Mouse (Mus musculus) subcutaneous adipose tissue, adult 2 months (tissue): ENCODE data around the gene Cldn6. TPM values are rescaled to one million over a fixed set of nuclear protein-coding genes. Genes with fewer than 3 reads are reported as not detected.

Source experiments
- polyA plus RNA-seq: library from polyadenylated mRNA; depleted of rRNA; stranded (reverse); fragments of >200 nt; gene quantifications from 2 replicates; pipeline ENCODE4 v1.2.3, GENCODE M21; 2012; ENCODE audit warnings: low replicate concordance; rRNA removed

Cldn6 gene
- 1.6 TPM in 1 of 2 replicates, not detected in the other for polyA plus RNA-seq

DNA sequence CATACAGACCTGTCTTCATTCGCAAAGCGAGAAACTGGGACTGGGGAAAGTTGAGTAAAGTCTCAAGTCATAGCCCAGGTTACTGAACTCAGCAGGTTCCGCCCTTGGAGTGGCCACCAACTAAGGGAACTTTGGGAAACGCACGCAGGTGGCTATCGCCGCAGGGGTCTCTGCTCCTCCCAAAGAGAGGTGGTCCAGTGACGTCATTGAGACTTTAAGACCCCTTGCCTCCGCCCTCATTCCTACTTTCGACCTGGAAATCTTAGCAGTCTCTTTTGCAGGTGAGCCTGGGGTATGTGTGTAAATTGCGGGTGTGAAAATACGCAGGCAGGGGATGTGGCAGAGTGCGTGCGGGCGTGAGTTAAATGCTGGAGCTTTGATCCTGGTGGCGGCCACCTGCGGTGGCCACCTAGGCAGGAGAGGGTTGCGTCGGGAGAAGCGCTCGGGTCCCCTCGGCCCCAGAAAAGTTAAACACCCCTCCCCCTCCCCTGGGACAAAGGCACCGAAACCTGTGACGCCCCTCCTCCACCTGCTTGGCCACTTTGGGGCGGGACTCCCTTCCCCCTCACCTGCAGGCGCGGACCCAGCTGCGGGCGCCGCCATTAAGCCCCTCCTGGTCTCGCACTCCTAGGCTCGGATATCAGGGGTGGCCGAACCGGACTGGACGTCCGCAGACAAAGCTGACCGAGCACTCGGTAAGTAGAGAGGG is at the start of gene Cldn6:
TSS of gene Cldn6 (plus strand) at position 123 of the 709 bp plus-strand sequence.

DNA sequence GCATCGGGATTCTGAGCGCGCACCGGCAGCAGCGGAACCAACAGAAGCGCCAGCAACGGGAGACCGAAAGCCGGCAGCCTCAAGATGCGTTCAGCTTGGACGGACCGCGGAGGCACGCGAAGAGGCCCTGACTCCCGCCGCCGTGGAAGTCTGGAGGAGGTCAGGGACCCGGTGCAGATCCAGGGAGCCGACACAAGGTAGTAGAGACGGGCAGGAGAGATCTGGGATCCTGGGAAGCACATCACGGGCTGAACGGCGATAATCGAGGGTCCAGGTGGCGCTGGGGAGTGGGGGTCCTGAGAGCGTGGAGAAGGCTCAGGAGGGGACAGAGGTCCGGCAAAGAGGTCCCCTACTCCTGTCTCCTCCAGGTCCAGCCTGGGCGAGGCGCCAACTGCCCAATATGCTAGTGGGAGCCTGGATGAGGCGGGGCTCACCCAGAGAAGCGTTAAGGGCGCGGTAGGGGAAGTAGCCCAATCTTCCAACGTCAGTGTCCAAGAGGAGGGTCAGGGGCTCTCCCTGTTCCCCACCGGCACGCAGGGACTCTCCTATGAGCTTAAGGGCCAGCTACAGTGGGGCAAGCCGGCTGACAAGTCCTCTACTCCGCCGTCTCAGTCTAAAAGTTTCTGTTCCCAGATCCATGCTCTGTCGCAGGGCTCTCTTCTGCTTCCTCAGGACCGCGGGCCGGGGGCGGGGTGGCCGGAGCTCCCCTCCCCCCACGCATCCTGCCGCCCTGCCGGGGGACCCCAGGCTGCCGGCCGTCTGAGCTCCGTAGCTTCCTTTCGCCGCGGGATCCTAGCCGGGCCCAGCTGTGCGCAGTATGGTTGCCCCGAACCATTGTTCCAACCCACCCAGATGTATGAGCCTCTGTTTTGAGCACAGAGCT is 34.2 kb upstream of the Cldn6 start, which contains the start of gene Mmp25:
TSS of gene Mmp25 (minus strand) at position 665 of the 883 bp plus-strand sequence.

DNA sequence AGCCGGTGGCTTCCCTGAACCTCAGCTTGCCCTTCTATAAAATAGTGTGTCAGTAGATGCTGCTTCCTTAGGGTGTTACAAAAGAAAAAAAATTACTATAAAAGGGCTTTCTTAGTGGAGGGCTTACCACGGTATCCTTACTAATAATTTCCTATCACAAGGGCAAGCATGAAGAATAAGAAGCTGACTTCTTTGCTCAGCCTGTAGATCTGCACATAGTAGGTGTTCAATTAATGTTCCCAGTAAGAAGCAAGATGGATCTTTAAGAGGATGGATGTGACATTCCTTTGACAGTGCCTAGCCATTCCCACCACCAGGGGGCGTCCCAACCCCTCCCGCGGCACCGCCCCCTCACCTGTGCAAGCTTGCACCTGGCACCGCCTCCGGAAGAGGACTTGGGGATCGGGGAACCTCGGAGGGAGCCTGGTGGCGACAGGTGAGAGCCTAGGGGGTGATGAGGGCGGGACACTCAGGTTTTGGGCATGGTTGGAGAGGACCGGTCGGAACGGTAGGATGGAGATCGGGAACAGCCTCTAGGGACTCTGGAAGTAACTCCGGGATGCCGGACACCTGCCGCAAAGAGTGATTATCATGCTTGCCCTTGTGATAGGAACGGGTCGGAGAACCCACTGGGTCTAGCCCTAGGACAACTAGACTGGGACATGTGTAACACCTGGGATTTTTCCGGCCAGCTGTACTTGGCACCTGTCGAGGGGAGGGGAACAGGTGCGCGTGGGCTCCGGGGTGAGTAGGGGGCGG is 18.8 kb upstream of the Cldn6 start, which contains the start of gene Bicdl2:
TSS of gene Bicdl2 (plus strand) at position 390 of the 759 bp plus-strand sequence.

DNA sequence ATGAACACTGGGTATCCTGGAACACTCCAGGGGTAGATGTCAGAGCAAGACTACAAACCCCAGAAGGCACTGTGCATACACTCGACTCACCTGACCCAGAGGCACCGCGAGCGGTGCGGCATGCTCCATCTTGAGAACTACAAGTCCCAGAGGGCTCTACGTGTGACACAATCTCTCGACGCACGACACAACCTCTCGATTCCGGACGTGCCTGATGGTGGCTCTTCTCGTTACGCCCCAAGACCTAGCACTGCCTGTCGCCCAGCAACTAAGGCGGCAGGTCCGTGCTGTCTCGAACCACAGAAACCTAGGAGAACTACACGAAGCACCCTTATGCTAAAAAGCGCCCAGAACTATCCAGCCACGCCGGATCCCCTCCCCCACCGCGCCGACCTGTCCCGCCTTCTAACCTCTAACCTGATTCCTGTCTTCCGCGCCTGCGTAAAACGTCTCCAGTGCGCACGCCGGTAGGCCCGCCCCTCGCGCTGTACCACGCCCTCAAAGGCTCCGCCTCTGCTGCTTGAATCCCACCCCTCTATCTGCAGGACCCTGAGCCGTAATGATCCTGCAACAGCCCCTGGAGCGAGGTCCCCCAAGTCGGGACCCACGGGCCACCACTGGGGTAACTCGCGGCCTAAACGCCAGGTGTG is 5.5 kb upstream of the Cldn6 start, which contains the start of the genes Hcfc1r1 and Thoc6:
TSS of gene Hcfc1r1 (plus strand) at position 173 of the 650 bp plus-strand sequence.
TSS of gene Thoc6 (minus strand) at position 459 of the 650 bp plus-strand sequence.

DNA sequence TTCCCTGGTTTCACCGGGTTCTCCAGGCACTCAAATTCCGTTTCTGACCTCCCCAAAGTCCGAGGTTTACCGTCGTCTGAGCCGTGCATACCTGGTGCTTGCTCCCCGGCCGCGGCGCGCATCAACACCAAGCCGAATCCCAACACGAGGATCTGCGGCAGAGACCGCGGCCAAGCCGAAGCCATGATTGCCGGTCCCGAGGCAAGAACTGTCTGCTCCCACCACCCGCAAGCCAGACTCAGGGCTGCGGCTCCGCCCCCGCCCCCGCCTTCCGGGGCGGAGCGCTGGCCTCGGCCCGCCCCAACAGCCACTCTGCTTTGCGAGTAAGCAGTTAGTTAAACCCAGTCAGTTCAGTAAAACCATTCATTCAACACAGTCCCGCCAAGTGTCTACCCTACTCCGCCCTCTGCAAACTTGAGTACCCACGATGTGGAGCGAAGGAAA is 1.8 kb upstream of the Cldn6 start, which contains the start of gene Tnfrsf12a:
TSS of gene Tnfrsf12a (minus strand) at position 233 of the 444 bp plus-strand sequence.

DNA sequence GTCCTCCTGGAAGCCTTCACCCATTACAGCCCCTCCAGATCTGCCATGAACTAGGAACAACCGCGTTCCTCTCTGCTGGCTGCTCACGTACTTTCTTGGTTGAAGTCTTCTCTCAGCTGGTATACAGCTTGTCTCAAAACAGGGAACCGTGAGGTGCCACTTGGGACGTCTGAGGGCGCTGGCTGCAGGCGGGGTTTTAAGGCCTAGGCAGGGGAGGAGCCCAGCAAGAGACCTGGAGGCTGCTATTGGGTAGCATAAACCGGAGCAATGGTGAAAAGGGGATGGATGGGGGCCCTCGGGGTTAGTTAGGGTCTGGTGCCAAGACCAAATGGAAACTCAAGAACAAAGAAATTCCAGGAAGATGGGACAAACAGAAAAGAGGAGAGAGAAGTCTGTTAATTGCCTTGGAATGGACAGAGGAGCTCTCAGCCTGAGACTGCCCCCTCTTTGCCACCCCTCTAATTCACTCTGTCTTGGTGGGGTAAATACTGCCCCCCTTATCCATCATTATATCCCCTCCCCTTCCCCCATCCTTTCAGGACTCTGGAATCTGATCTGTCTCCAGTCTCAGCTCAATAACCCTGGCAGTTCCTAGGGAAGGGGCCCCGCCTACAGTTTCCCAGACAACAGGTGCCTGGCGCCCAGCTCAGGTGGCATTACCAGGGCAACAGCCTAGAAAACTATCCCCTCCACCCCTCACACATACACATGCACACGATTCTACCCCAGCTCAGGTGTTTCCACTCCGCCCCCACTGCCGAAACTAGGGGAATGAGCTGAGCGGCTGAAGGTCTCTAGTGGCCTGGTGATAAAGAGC is 5.0 kb downstream of the Cldn6 start, which contains the start of gene Cldn9:
TSS of gene Cldn9 (minus strand) at position 171 of the 817 bp plus-strand sequence.

DNA sequence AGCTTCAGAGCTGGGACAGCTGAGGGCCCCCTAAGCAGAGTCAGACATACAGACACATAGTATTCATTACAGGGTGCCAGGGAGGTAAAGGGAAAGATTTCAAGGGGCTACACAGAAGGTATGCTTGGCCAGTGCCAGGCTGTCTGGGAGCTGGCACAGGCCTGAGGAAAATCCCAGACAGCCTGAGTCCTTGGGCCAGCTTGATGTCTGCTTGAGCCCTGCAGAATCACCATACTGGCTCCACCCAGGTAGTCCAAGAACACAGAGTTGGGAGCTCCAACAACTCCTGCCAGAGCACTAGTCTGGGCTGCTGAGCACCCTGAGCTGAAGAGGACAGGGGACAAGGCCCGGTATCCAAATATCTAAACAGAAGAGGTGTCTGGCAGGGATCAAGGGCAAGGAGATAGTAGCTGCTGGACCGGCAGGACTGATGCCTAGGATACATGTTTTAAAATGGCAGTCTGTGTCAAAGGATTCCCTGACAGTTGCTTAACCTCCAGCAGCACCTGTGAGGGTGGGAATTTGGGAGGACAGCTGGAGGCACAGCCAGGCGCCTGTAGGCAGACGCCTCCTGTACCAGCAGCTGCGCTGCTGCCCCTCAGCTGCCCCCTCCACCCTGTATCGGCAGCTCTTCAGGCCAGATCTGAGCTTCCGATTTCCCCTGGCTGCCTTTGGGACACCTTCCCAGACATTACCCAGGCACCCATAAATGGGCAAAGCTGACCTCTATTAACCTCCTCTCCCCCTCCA is 43.5 kb downstream of the Cldn6 start, which contains the start of gene 1520401A03Rik:
TSS of gene 1520401A03Rik (minus strand) at position 408 of the 750 bp plus-strand sequence.

DNA sequence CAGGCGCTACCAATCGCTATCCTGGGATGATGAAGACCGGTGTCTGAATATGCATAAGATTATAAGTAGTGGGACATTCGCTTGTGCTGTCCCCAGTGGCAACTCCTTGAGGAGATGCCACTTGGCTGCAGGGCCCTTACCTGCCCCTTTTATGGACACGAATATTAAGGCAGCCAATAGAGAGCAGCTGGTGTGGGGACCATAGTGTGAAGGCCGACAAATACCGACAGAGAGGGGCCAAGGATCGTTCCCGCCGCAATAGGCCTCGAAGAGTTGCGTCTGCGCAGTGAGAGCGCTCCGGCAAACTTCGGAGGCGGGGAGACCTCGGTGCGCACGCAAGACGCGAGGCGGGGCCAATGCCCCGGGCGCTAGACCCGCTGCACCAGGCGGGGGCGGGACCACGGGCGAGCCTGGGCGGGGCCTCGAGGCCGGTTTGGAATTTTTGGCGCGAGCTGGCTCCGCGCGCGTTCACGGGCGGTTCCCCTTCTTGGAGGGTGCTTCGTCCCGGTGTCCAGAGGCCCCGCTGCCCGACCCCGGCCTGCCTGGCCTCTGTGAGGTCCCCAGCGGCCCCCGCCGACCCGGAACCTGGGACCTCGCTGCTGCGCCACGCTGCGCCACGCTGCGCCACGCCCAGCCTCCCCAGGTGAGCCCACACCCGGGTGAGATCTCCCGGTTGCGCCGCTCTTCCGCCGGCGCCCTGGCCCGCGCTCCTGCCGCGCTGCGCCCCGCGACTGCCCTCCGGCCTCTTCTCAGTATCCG is 47.1 kb downstream of the Cldn6 start, which contains the start of gene Pkmyt1:
TSS of gene Pkmyt1 (plus strand) at position 338 of the 759 bp plus-strand sequence.

Other genes with a start within 250 kb of the Cldn6 start
- not detected in 2 replicates for gene Vmn2r117, start 199.6 kb upstream of the Cldn6 start, polyA plus RNA-seq
- gene Zfp213, start 115.0 kb upstream of the Cldn6 start, polyA plus RNA-seq: 9.9 and 21.8 TPM in 2 replicates
- 7.4 and 18.3 TPM in 2 replicates for gene Zfp13, start 79.8 kb upstream of the Cldn6 start, polyA plus RNA-seq
- gene Zscan10, start 78.4 kb upstream of the Cldn6 start, polyA plus RNA-seq: 0.05 and 0.09 TPM in 2 replicates
- gene Mmp25, start 34.0 kb upstream of the Cldn6 start, polyA plus RNA-seq: 0.37 and 1.3 TPM in 2 replicates
- gene Bicdl2, start 18.7 kb upstream of the Cldn6 start, polyA plus RNA-seq: 0.09 and 0.81 TPM in 2 replicates
- 347 and 380 TPM in 2 replicates for gene Hcfc1r1, start 5.7 kb upstream of the Cldn6 start, polyA plus RNA-seq
- 23.8 and 34.1 TPM in 2 replicates for gene Thoc6, start 5.4 kb upstream of the Cldn6 start, polyA plus RNA-seq
- gene Tnfrsf12a, start 1.8 kb upstream of the Cldn6 start, polyA plus RNA-seq: 16.6 and 25.7 TPM in 2 replicates
- 1.7 TPM in 1 of 2 replicates, not detected in the other for gene Cldn9, start 4.8 kb downstream of the Cldn6 start, polyA plus RNA-seq
- gene 1520401A03Rik, start 43.5 kb downstream of the Cldn6 start, polyA plus RNA-seq: 0.05 and 0.06 TPM in 2 replicates
- gene Pkmyt1, start 47.1 kb downstream of the Cldn6 start, polyA plus RNA-seq: 22.6 and 25.7 TPM in 2 replicates
- 37.7 and 88.3 TPM in 2 replicates for gene Paqr4, start 61.6 kb downstream of the Cldn6 start, polyA plus RNA-seq
- 0.10 and 0.24 TPM in 2 replicates for gene Kremen2, start 66.6 kb downstream of the Cldn6 start, polyA plus RNA-seq
- gene Flywch1, start 92.4 kb downstream of the Cldn6 start, polyA plus RNA-seq: 51.7 and 65.7 TPM in 2 replicates
- gene Flywch2, start 106.8 kb downstream of the Cldn6 start, polyA plus RNA-seq: 5.5 and 18.8 TPM in 2 replicates
- gene Srrm2, start 111.3 kb downstream of the Cldn6 start, polyA plus RNA-seq: 400 and 623 TPM in 2 replicates
- 589 and 702 TPM in 2 replicates for gene Elob, start 149.9 kb downstream of the Cldn6 start, polyA plus RNA-seq
- gene Prss33, start 156.8 kb downstream of the Cldn6 start, polyA plus RNA-seq: 0.09 and 0.33 TPM in 2 replicates
- not detected in 2 replicates for gene Prss32, start 164.6 kb downstream of the Cldn6 start, polyA plus RNA-seq
- gene Prss41, start 164.9 kb downstream of the Cldn6 start, polyA plus RNA-seq: 0.32 and 0.64 TPM in 2 replicates
- gene Prss21, start 188.8 kb downstream of the Cldn6 start, polyA plus RNA-seq: 0.09 TPM in 1 of 2 replicates, not detected in the other
- not detected in 2 replicates for gene Dcpp1, start 201.6 kb downstream of the Cldn6 start, polyA plus RNA-seq
- gene Dcpp2, start 201.6 kb downstream of the Cldn6 start, polyA plus RNA-seq: not detected in 2 replicates
- not detected in 2 replicates for gene Dcpp3, start 238.2 kb downstream of the Cldn6 start, polyA plus RNA-seq